Mouse (Mus musculus) testis, adult 2 months (tissue): Measurements from ENCODE around the gene Kat2a. TPM values are rescaled to one million over a fixed set of nuclear protein-coding genes. Genes with fewer than 3 reads are reported as not detected.
A peak's percentile ranks its signal among the peaks of the same experiment; 100 is the strongest.

Experiments
- H3K27ac ChIP-seq: fragments of 200-500 bp; 2 replicates; pipeline ENCODE4 v1.5.1; 2012; ENCODE audit warnings: low read depth, low read length; ENCODE audit not compliant: control insufficient read depth, insufficient read depth
- H3K27me3 ChIP-seq: fragments of 200-500 bp; 2 replicates; pipeline ENCODE4 v1.6.1; 2012; ENCODE audit warnings: mild to moderate bottlenecking, low read length, moderate library complexity; ENCODE audit not compliant: control insufficient read depth, insufficient read depth
- H3K36me3 ChIP-seq: fragments of 200-500 bp; 2 replicates; pipeline ENCODE4 v1.6.1; 2012; ENCODE audit warnings: mild to moderate bottlenecking, low read length; ENCODE audit not compliant: control insufficient read depth, insufficient read depth
- H3K4me1 ChIP-seq: fragments of 200-500 bp; 2 replicates; pipeline ENCODE4 v1.6.1; 2012; ENCODE audit warnings: low read length; ENCODE audit not compliant: control insufficient read depth, insufficient read depth
- H3K4me3 ChIP-seq: fragments of 200-500 bp; 2 replicates; pipeline ENCODE4 v1.5.1; 2012; ENCODE audit warnings: low read depth, mild to moderate bottlenecking, low read length, moderate library complexity, mixed read lengths; ENCODE audit not compliant: control insufficient read depth
- CTCF ChIP-seq: fragments of 200-500 bp; IDR thresholded peaks from 2 replicates; pipeline ENCODE4 v1.5.1; 2012; ENCODE audit warnings: low read depth, mild to moderate bottlenecking, inconsistent platforms, low read length, moderate library complexity; ENCODE audit not compliant: control insufficient read depth, insufficient read depth, insufficient replicate concordance
- POLR2A ChIP-seq: fragments of 200-500 bp; IDR thresholded peaks from 2 replicates; pipeline ENCODE4 v1.6.1; 2012; ENCODE audit warnings: low read depth, mild to moderate bottlenecking, inconsistent platforms, low read length, moderate library complexity; ENCODE audit not compliant: control insufficient read depth
- polyA plus RNA-seq: library from polyadenylated mRNA; depleted of rRNA; stranded (reverse); fragments of >200 nt; gene quantifications from 2 replicates; pipeline ENCODE4 v1.2.3, GENCODE M21; 2012

The Kat2a gene
- polyA plus RNA-seq, 1 experiment: 24.0 TPM

GRCm38 (mm10) chr11:100721776-100722492, 9.7 kb upstream of the Kat2a start:
- TF ChIP-seq POLR2A (no peak), CTCF (no peak)
- no peak overlapping the region for H3K4me3 ChIP-seq
- no peaks in the 10 kb centered on the region for H3K36me3 ChIP-seq
- no peaks in the 10 kb centered on the region for H3K27me3 ChIP-seq
- H3K4me1 ChIP-seq: peaks cover 4% of the 10 kb centered on the region; the same call in 1 of the 2 replicates
- peak overlapping the region; percentile 42 for H3K27ac ChIP-seq

GRCm38 (mm10) chr11:100721254-100721653, 9.0 kb upstream of the Kat2a start:
- Histone ChIP-seq H3K4me1 (peaks cover 4% of the 10 kb centered on the region; the same call in 1 of the 2 replicates), H3K27ac (peak overlapping the region; percentile 22; the same call in 1 of the 2 replicates), H3K36me3 (no peaks in the 10 kb centered on the region), H3K27me3 (no peaks in the 10 kb centered on the region), H3K4me3 (no peak overlapping the region)
- TF ChIP-seq POLR2A (no peak), CTCF (no peak)

- H3K4me1 ChIP-seq: peaks cover 3% of the 10 kb centered on the region; the same call in 1 of the 2 replicates
- TF ChIP-seq CTCF: no peak
- TF ChIP-seq POLR2A: no peak; the same call in 1 of the 2 replicates
- no peak overlapping the region for H3K4me3 ChIP-seq
- no peaks in the 10 kb centered on the region for H3K27me3 ChIP-seq
- H3K36me3 ChIP-seq: no peaks in the 10 kb centered on the region
- peak overlapping the region; percentile 9; the same call in 1 of the 2 replicates for H3K27ac ChIP-seq
These were observed 8.1 kb upstream of the Kat2a start for GRCm38 (mm10) chr11:100720345-100720744.

GRCm38 (mm10) chr11:100719893-100720292, 7.6 kb upstream of the Kat2a start:
- H3K36me3 ChIP-seq: no peaks in the 10 kb centered on the region
- no peak overlapping the region for H3K4me3 ChIP-seq
- H3K27me3 ChIP-seq: no peaks in the 10 kb centered on the region
- no peak overlapping the region for H3K27ac ChIP-seq
- no peak for TF ChIP-seq CTCF
- no peak for TF ChIP-seq POLR2A
- H3K4me1 ChIP-seq: peaks cover 2% of the 10 kb centered on the region; the same call in 1 of the 2 replicates

GRCm38 (mm10) chr11:100719312-100719711, 7.0 kb upstream of the Kat2a start:
- Histone ChIP-seq H3K36me3 (no peaks in the 10 kb centered on the region), H3K27me3 (no peaks in the 10 kb centered on the region), H3K4me1 (peaks cover 4% of the 10 kb centered on the region; the same call in 1 of the 2 replicates), H3K4me3 (no peak overlapping the region), H3K27ac (no peak overlapping the region)
- TF ChIP-seq CTCF (no peak), POLR2A (no peak)

GRCm38 (mm10) chr11:100718866-100719265, 6.6 kb upstream of the Kat2a start:
- no peak for TF ChIP-seq POLR2A
- Histone ChIP-seq H3K4me1 (peaks cover 8% of the 10 kb centered on the region), H3K36me3 (no peaks in the 10 kb centered on the region), H3K27ac (no peak overlapping the region), H3K4me3 (no peak overlapping the region), H3K27me3 (no peaks in the 10 kb centered on the region)

GRCm38 (mm10) chr11:100718462-100718861, 6.2 kb upstream of the Kat2a start:
- Histone ChIP-seq H3K4me3 (no peak overlapping the region), H3K36me3 (no peaks in the 10 kb centered on the region), H3K4me1 (peaks cover 12% of the 10 kb centered on the region), H3K27ac (no peak overlapping the region), H3K27me3 (no peaks in the 10 kb centered on the region)
- TF ChIP-seq POLR2A (no peak), CTCF (no peak)

- no peaks in the 10 kb centered on the region for H3K27me3 ChIP-seq
- H3K36me3 ChIP-seq: no peaks in the 10 kb centered on the region
- H3K27ac ChIP-seq: no peak overlapping the region
- H3K4me1 ChIP-seq: peaks cover 22% of the 10 kb centered on the region
- H3K4me3 ChIP-seq: no peak overlapping the region
- TF ChIP-seq POLR2A (no peak), CTCF (no peak)
These were observed 4.4 kb upstream of the Kat2a start for GRCm38 (mm10) chr11:100716649-100717048.
